Mouse (Mus musculus): ENCODE data around the gene Pqbp1.
A peak's percentile ranks its signal among the peaks of the same experiment; 100 is the strongest.

Pqbp1 gene

GRCm38 (mm10) chrX:7878495-7878894 lies 20.6 kb downstream of the Pqbp1 start:
- DNase-seq (ENCODE audit: low spot score in 2 of 2), result peak in 1 of 2 experiments; percentile 9

DNA sequence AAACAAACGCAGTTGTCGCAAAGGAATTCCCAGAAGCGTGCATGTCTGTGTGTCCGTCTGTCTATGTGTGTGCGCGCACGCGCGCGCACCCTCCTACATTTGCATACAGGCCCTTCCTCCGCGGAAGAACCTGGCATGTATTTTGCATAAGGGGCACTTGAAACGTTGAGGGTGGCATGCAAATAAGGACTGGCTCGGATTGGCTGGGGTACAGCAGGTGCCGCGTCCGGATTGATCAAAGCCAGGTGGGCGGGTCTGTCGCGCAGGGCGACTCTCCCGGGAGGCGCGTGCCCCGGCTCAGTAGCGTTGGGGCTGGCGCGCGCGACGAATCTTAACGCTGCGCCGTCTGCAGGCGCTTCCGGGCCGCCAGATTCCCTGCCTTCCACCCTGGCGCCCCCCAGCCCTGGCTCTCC lies 21.1 kb downstream of the Pqbp1 start, which contains the start of gene Pim2:
Gene Pim2 (plus strand): TSS at position 256 of the 413 bp plus-strand sequence.
- peak; percentile 41 to 70 for DNase-seq (ENCODE audit: low spot score in 2 of 2)

DNA sequence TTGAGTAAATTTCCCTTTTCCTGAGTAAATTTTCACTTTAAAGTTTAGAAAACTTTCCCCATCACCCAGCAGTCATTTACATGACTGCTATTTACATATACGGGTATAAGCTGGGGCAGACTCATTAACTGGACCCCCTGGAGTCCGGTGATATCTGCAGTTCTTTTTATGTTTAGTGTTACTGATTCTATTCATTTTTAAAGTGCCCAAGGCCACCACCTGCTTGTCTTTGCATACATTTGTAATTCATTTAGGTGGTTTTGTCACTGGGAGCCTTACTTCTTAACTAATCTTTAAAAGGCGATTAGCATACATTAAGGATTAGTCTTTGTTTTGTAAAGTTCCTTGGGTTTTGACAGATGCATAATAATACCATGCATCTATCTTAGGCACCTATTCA lies 29.2 kb downstream of the Pqbp1 start:
- DNase-seq (ENCODE audit: low spot score in 2 of 2), result no peak

GRCm38 (mm10) chrX:7868506-7868905 lies 30.6 kb downstream of the Pqbp1 start:
- DNase-seq (ENCODE audit: low spot score in 2 of 2), result no peak

DNA sequence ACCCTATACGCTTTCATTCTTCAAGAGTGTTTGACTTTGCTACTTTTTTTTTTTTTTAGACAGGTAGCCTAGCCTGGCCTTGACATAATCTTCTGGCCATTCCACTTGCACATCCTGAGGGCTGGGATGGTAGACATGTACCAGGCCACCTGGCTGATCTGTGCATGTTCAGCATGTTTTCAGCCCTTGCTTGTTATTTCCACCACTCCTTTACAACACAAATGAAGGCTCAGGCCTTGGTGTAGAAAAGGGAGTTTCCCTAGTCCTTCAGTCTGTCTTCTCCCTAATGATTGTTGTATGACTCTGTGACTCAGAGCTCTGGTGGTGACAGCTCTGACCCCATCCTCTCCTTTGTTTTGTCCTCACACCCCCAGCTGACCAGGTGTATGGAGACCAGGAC lies 31.9 kb downstream of the Pqbp1 start:
- no peak for DNase-seq (ENCODE audit: low spot score in 2 of 2)

DNA sequence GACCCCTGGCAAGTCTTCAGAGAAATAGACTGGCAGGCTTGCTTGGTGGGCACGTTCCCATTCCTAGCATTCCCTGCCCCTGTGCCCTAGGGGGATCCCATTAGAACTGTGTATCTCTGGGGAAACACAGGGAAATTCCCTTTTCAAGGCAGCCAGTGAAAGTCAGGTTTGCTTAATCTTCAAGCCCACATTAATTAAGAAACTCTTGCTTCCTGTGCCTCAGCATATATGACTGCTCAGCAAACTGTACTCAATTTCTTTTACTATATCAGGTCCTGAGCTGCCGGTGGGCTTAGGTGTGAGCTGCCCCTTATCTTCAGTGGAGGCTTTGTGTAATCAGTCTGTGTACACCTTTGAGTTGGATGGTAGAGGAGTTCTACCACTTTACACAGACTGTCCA lies 33.3 kb downstream of the Pqbp1 start:
- no peak for DNase-seq (ENCODE audit: low spot score in 2 of 2)

DNA sequence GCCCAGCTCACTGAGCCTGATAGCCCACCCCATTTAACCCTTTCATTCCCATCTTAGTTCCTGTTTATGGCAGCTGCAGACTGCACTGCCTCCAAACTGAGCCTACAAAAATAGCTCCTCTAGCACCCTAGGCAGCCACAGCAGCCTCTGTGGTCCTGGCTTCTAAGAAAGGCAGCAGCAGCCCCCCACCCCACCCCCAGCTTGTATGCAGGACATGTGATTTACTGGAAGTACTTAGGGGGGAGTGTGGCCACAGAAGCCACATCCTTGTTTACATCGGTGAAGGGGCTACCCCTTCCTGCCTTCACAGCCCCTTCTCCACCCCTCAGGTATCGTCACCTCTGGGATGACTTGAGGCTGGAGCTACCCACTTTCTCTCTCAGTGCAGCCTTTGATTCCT lies 33.7 kb downstream of the Pqbp1 start:
- no peak for DNase-seq (ENCODE audit: low spot score in 2 of 2)

DNA sequence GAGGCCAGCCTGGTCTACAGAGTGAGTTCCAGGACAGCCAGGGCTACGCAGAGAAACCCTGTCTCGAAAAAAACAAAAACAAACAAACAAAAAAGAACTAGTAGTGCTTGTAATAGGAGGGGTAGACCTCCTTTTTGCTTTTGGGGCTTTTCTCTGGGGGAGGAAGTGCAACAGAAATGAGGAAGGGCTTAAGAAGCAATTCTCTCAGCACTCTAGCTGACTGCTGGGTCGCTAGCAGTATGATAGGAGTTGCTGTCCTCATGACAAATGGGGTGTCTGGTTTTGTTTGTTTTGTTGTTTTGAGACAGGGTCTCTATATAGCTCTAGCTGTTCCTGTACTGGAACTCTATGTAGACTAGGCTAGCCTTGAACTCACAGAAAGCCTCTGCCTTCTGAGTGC lies 34.5 kb downstream of the Pqbp1 start:
- no peak for DNase-seq (ENCODE audit: low spot score in 2 of 2)

DNA sequence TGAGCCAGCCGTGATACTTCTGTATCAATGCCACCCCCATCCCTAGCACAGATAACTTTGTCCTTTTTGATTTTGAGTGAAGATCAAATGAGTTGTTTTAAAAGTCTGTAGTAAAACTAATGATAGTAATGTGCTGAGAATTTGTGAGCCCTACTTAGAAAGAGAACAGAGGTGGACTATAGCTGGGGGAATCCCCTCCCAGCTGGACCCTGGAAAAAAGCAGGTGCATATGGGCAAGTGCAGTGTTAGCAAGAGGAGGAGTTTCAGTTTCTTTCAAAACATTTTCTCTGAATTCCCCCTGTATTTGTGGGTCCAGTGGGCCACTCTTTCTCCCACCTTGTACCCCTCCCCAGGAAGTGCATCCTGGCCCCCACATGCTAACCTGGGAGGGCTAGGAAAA lies 35.9 kb downstream of the Pqbp1 start:
- no peak for DNase-seq (ENCODE audit: low spot score in 2 of 2)

DNA sequence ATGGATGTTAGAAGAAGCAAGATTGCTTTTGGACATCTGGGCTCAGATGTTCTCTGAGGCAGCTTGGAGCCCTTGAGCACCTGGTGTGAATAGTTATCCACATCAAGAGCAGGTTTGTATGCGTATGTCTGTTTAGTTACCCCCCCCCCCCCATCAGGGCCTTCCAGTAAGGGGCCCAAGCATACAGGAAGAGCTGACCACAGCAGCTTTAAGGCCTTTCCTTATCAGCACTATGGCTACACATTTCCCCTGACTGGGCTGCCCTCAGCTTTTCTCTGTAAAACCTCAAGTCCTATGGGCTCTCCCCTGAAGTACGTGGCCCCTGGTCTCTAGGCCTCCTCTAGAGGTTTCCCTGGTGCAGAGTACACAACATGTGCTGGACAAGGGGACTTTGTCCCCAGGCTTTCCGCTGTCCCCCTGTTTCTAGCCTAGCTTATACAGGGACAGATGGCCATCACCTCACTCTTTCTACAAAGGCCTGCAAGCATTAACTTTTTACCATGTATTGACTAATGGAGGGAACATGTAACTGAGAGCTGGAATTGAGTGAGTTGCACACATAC lies 39.8 kb downstream of the Pqbp1 start:
- DNase-seq (ENCODE audit: low spot score in 2 of 2), result no peak

DNA sequence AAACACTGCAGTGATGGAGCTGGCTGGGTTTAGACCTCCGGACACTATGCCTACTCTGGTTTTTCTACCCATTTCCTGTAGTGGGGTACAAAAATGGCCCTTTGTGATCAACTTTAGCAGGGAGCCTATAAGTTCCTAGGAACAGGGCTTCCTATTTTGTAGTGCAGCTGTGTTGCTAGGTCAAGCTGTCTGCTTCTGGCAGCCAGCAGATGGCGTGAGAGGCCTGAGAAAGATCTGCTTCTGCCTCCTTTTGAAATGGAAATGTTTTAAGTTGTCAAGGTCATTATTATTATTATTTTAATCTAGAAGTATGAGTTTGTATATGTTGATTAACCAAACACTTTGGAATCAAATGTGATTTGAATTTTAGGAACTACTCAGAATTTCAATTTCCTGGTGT lies 44.5 kb downstream of the Pqbp1 start:
- DNase-seq (ENCODE audit: low spot score in 2 of 2), result no peak

DNA sequence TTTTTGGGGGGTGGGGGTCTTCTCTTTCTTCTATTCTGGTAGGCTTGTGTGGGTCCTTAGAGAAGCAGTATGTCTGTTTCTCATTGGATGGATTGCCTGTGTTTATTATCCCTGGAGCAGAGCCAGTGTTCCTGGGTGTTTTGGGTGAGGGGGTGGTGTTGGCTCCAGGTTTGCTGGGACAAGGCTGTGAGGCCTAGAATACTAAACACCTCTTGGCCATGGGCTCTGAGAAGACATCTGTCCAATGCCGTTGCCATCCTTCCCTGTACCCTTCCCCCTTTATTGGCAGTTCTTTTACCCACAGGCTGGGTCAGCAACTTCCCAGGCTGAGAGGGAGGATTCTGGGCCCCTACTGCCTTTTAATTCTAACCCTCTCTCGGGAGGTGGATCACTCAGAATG lies 51.2 kb downstream of the Pqbp1 start:
- no peak for DNase-seq (ENCODE audit: low spot score in 2 of 2)

Data from urinary bladder, adult 18-20 months (tissue).